In the genomic region with DNA sequence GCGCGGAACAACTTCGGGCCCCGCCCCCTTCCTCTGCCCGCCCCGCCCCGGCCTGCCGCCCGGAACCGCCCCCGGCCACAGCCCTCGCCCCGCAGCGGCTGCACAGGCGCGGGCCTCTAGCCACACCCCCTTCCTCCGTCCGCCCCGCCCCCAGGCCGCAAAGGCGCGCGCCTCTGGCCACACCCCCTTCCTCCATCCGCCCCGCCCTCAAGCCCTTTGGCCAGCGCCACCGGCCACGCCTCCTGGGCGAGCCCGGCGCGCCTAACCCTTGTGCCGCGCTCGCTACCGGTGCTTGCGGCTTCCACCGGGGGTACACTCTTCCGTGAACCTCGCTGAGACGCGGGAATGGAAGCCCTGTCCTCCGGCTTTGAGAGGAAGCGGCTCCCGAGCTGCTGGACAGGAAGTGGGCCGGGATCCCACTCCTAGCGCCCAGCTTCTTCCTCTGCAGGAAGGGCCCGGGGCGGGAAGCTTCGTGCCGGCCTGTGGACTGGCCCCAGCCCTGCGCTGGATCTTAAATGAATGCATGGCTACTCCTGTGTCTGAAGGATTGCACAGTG, we compare ENCODE assay signal across 8 mouse cellular contexts. TPM values are rescaled to one million over a fixed set of nuclear protein-coding genes. Genes with fewer than 3 reads are reported as not detected.
DNase-seq lines count a peak whose midpoint lies in the region; ATAC-seq lines count a peak whose summit lies in the region.

A gene (minus strand): TSS at position 13 of the 557 bp plus-strand sequence.

- H3K4me2 ChIP-seq in heart, embryonic 15.5 days: peak within 1 kb of the TSS; percentile 72
- H3K4me2 ChIP-seq in liver, embryonic 12.5 days: peak within 1 kb of the TSS; percentile 92

- peaks cover 55% of the 10 kb centered on the region for H3K4me1 ChIP-seq in forebrain, embryonic 10.5 days
- H3K4me1 ChIP-seq in heart, embryonic 15.5 days (replicated peaks): peaks cover 44% of the 10 kb centered on the region
- peaks cover 27% of the 10 kb centered on the region for H3K4me1 ChIP-seq in liver, embryonic 12.5 days

- no peaks in the 10 kb centered on the region for H3K27me3 ChIP-seq in forebrain, embryonic 10.5 days (ENCODE audit: poor library complexity, severe bottlenecking)
- no peaks in the 10 kb centered on the region for H3K27me3 ChIP-seq in heart, embryonic 15.5 days
- H3K27me3 ChIP-seq in liver, embryonic 12.5 days (replicated peaks): peaks cover 18% of the 10 kb centered on the region
- no peaks in the 10 kb centered on the region for H3K27me3 ChIP-seq in splenic B cell, adult 2 months (ENCODE audit: control insufficient read depth, insufficient read depth, low read length, poor library complexity, severe bottlenecking)

- peak; percentile 98 for ATAC-seq in heart, embryonic 15.5 days (replicated peaks; ENCODE audit: insufficient number of reproducible peaks, insufficient read depth, low FRiP score, low read depth)
- peak; percentile 93 for ATAC-seq in liver, embryonic 12.5 days

- H3K4me3 ChIP-seq in forebrain, embryonic 10.5 days: peak within 1 kb of the TSS; percentile 76
- peak within 1 kb of the TSS; percentile 89 for H3K4me3 ChIP-seq in heart, embryonic 15.5 days
- peak within 1 kb of the TSS; percentile 68 for H3K4me3 ChIP-seq in liver, embryonic 12.5 days

- no peaks in the 10 kb centered on the region for H3K36me3 ChIP-seq in forebrain, embryonic 10.5 days (replicated peaks)
- H3K36me3 ChIP-seq in heart, embryonic 15.5 days: no peaks in the 10 kb centered on the region
- no peaks in the 10 kb centered on the region for H3K36me3 ChIP-seq in liver, embryonic 12.5 days
- H3K36me3 ChIP-seq in splenic B cell, adult 2 months (ENCODE audit: control insufficient read depth, insufficient read depth, low read length, poor library complexity, severe bottlenecking): no peaks in the 10 kb centered on the region

- peak; percentile 84 to 85 for DNase-seq in CD8-positive naive resting alpha-beta T cell, adult 2 months (ENCODE audit: low read depth in 2 of 2, low spot score in 2 of 2)
- peak; percentile 72 for DNase-seq in c-Kit-negative CD71-positive TER-119-positive erythroid progenitor cells, embryonic 14.5 days (ENCODE audit: low read depth, low spot score)
- DNase-seq in forebrain, embryonic 10.5 days (ENCODE audit: extremely low spot score, low spot score): peak; percentile 95
- peak; percentile 97 for DNase-seq in kidney, postnatal 14 days
- DNase-seq in naive thymus-derived CD4-positive, alpha-beta T cell, adult 2 months (ENCODE audit: low read depth): peak; percentile 95
- DNase-seq in splenic B cell, adult 2 months (ENCODE audit: low read depth, low spot score): peak; percentile 96

- WGBS in forebrain, embryonic 10.5 days: under 1% methylated on average over 38 of the region's 52 CpGs
- under 1% methylated on average over 43 of the region's 52 CpGs for WGBS in heart, embryonic 15.5 days
- under 1% methylated on average over 34 of the region's 52 CpGs for WGBS in liver, embryonic 12.5 days (ENCODE audit: insufficient replicate concordance)

- peak within 1 kb of the TSS; percentile 95 for H3K27ac ChIP-seq in forebrain, embryonic 10.5 days
- peak within 1 kb of the TSS; percentile 92 for H3K27ac ChIP-seq in heart, embryonic 15.5 days
- H3K27ac ChIP-seq in liver, embryonic 12.5 days: peak within 1 kb of the TSS; percentile 79

- H3K9ac ChIP-seq in heart, embryonic 15.5 days: peak within 1 kb of the TSS; percentile 82
- H3K9ac ChIP-seq in liver, embryonic 12.5 days: peak within 1 kb of the TSS; percentile 75

- no peaks in the 10 kb centered on the region for H3K9me3 ChIP-seq in forebrain, embryonic 10.5 days
- H3K9me3 ChIP-seq in heart, embryonic 15.5 days (replicated peaks): no peaks in the 10 kb centered on the region
- no peaks in the 10 kb centered on the region for H3K9me3 ChIP-seq in liver, embryonic 12.5 days (replicated peaks)

RNA-seq across cellular contexts. Expression of the gene that starts here (rescaled TPM):
- 5.6 and 6.5 TPM in 2 replicates for polyA plus RNA-seq in forebrain, embryonic 10.5 days (2016; fragmentation: Nextera tagmentation; extraction: Ambion mirVana)
- 3.4 and 4.3 TPM in 2 replicates for polyA plus RNA-seq in heart, embryonic 15.5 days (2015; fragmentation: Nextera tagmentation; extraction: Ambion mirVana)
- polyA plus RNA-seq in liver, embryonic 12.5 days (2016; fragmentation: Nextera tagmentation; extraction: Ambion mirVana): 1.6 and 1.7 TPM in 2 replicates

Comparison
In these comparisons a context has a peak if more than half of its experiments do, and no peak if none do; other contexts are left out.
1. Peak in every context shown above with its lines: DNase-seq, ATAC-seq, H3K4me3 ChIP-seq and H3K27ac ChIP-seq.